ENCODE assay signal across 30 mouse cellular contexts in the genomic region with DNA sequence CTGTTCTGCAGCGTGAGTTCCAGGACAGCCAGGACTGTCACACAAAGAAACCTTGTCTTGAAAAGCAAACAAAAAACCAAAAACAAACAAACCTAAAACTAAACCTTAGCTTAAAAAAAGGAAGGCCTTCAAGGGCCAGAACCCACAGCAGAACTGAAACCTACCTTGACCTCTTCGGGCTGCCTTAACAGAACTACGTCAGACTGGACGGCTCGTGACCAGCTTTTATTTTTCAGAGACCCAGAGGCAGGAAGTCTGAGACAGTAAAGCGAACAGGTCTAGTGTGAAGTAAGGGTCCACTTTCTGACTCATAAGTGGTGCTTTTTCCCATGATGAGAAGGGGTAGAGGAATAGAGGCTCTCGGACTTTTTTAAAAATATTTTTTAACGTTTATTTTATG. TPM values are rescaled to one million over a fixed set of nuclear protein-coding genes. Genes with fewer than 3 reads are reported as not detected.
DNase-seq lines count a peak whose midpoint lies in the region; ATAC-seq and TF ChIP-seq lines count a peak whose summit lies in the region.
"Had no signal": no experiment of that assay in that cellular context is flagged by ENCODE, and none has a peak within 500 bp of the region (broad histone marks: within the 10 kb centered on the region; RNA-seq: fewer than 3 reads in every experiment).

No protein-coding gene starts in this region.

- in situ Hi-C loops in CH12.LX (cut with MboI; ENCODE audit: low pct_ligation_motif_present, low pct_unique_long_range_greater_than_20kb, low sequenced_read_pairs), result no loop called here

- H3K79me2 ChIP-seq in CH12.LX (replicated peaks; ENCODE audit: control insufficient read depth, extremely low read depth, insufficient read depth, poor library complexity, severe bottlenecking), result no peaks in the 10 kb centered on the region

- H3K27me3 ChIP-seq in liver, postnatal 0 days (ENCODE audit: insufficient read depth, low read length), result no peaks in the 10 kb centered on the region
- no peaks in the 10 kb centered on the region for H3K27me3 ChIP-seq in liver, embryonic 11.5 days (replicated peaks; ENCODE audit: control insufficient read depth, insufficient read depth, low read length)
- no peaks in the 10 kb centered on the region for H3K27me3 ChIP-seq in CH12.LX (replicated peaks)
- H3K27me3 ChIP-seq: embryonic facial prominence, embryonic 13.5 days; forebrain, embryonic 15.5 days; heart, embryonic 13.5 days; kidney, embryonic 15.5 days; limb, embryonic 15.5 days; lung, embryonic 15.5 days; midbrain, embryonic 12.5 days had no signal

- DNase-seq in liver, postnatal 0 days, result no peak
- no peak for DNase-seq in liver, embryonic 11.5 days (ENCODE audit: low spot score)
- DNase-seq in A20 (ENCODE audit: low read depth, low spot score) (peak; percentile 62), CH12.LX (ENCODE audit: extremely low read depth) (no peak)
- DNase-seq in cerebellum, postnatal 10 days, result no peak
- DNase-seq in cerebellum, adult 8-10 months, result no peak
- DNase-seq: adrenal gland, adult 8-10 months; cerebellum, adult 11 months; cerebellum, adult 9-11 months; gastrocnemius, postnatal 25 days; heart, adult 2 months; heart, postnatal 10 days; kidney, adult 11 months; kidney, postnatal 25 days; right cerebral cortex, postnatal 25 days had no signal

- no peaks in the 10 kb centered on the region for H3K9me3 ChIP-seq in liver, postnatal 0 days (ENCODE audit: low read length)
- no peaks in the 10 kb centered on the region for H3K9me3 ChIP-seq in liver, embryonic 11.5 days (ENCODE audit: control insufficient read depth, low read length)
- no peaks in the 10 kb centered on the region for H3K9me3 ChIP-seq in CH12.LX (replicated peaks; ENCODE audit: low read length)
- H3K9me3 ChIP-seq: embryonic facial prominence, embryonic 13.5 days; forebrain, embryonic 10.5 days; forebrain, embryonic 15.5 days; G1E; heart, embryonic 13.5 days; kidney, embryonic 15.5 days; limb, embryonic 15.5 days; lung, embryonic 15.5 days; midbrain, embryonic 12.5 days had no signal

- peak overlapping the region; percentile 22; the same call in 1 of the 2 replicates for H3K27ac ChIP-seq in liver, postnatal 0 days (ENCODE audit: low read depth)
- no peak overlapping the region for H3K27ac ChIP-seq in liver, embryonic 11.5 days (ENCODE audit: low read depth, low read length)
- no peak overlapping the region for H3K27ac ChIP-seq in CH12.LX (ENCODE audit: insufficient read depth, low read depth)
- H3K27ac ChIP-seq: embryonic facial prominence, embryonic 13.5 days; forebrain, embryonic 10.5 days; forebrain, embryonic 15.5 days; heart, adult 2 months; heart, embryonic 13.5 days; hindbrain, embryonic 14.5 days; kidney, embryonic 15.5 days; layer of hippocampus, adult 2 months; limb, embryonic 15.5 days; liver, embryonic 14.5 days; lung, embryonic 15.5 days; midbrain, embryonic 12.5 days had no signal

- TF ChIP-seq CTCF in liver, postnatal 0 days (IDR thresholded peaks at IDR 0.05; ENCODE audit: low read depth), result no peak
- no peak for TF ChIP-seq CTCF in CH12.LX (conservative IDR thresholded peaks at IDR 0.05 in 1 of 2, IDR thresholded peaks at IDR 0.05 in 1 of 2; ENCODE audit: low read depth in 2 of 2, low read length in 2 of 2)

- no peak for TF ChIP-seq POLR2A in CH12.LX (IDR thresholded peaks at IDR 0.05; ENCODE audit: low read depth, low read length)

- H3K9ac ChIP-seq in liver, postnatal 0 days (replicated peaks), result no peak overlapping the region
- no peak overlapping the region for H3K9ac ChIP-seq in liver, embryonic 11.5 days (ENCODE audit: low read depth, low read length)
- H3K9ac ChIP-seq in CH12.LX (ENCODE audit: insufficient read depth, low read depth), result no peak overlapping the region
- H3K9ac ChIP-seq: embryonic facial prominence, embryonic 13.5 days; forebrain, embryonic 15.5 days; heart, embryonic 13.5 days; hindbrain, embryonic 14.5 days; kidney, embryonic 15.5 days; limb, embryonic 15.5 days; liver, embryonic 14.5 days; lung, embryonic 15.5 days; midbrain, embryonic 12.5 days had no signal

- H3K4me3 ChIP-seq in liver, postnatal 0 days (ENCODE audit: low read depth, low read length), result no peak overlapping the region
- no peak overlapping the region for H3K4me3 ChIP-seq in liver, embryonic 11.5 days (ENCODE audit: low read depth, low read length)
- no peak overlapping the region for H3K4me3 ChIP-seq in CH12.LX (replicated peaks in 1 of 3; ENCODE audit: low read depth in 2 of 3, low read length in 2 of 3, poor library complexity in 1 of 3)
- H3K4me3 ChIP-seq: embryonic facial prominence, embryonic 13.5 days; forebrain, embryonic 10.5 days; forebrain, embryonic 15.5 days; heart, adult 2 months; heart, embryonic 13.5 days; kidney, embryonic 15.5 days; layer of hippocampus, adult 2 months; limb, embryonic 15.5 days; lung, embryonic 15.5 days; megakaryocyte, embryonic 14.5 days; midbrain, embryonic 12.5 days had no signal

- no peak for TF ChIP-seq EP300 in liver, postnatal 0 days (IDR thresholded peaks at IDR 0.05; ENCODE audit: low read depth)
- TF ChIP-seq EP300 in CH12.LX (IDR thresholded peaks at IDR 0.05; ENCODE audit: low read length), result no peak

- no peaks in the 10 kb centered on the region for H3K36me3 ChIP-seq in liver, postnatal 0 days (replicated peaks; ENCODE audit: insufficient read depth, low read length)
- H3K36me3 ChIP-seq in liver, embryonic 11.5 days (ENCODE audit: control insufficient read depth, insufficient read depth, low read length), result no peaks in the 10 kb centered on the region
- H3K36me3 ChIP-seq in CH12.LX (replicated peaks in 1 of 2; ENCODE audit: control insufficient read depth in 1 of 2, insufficient read depth in 1 of 2, low read length in 1 of 2), result no peaks in the 10 kb centered on the region
- H3K36me3 ChIP-seq: embryonic facial prominence, embryonic 13.5 days; forebrain, embryonic 10.5 days; forebrain, embryonic 15.5 days; G1E; heart, embryonic 13.5 days; kidney, embryonic 15.5 days; limb, embryonic 15.5 days; lung, embryonic 15.5 days; midbrain, embryonic 12.5 days had no signal

- ATAC-seq in liver, postnatal 0 days, result no peak
- no peak for ATAC-seq in liver, embryonic 11.5 days (replicated peaks; ENCODE audit: low FRiP score)
- ATAC-seq in monocyte, adult 5-6 weeks (replicated peaks; ENCODE audit: insufficient number of reproducible peaks, low FRiP score, low TSS enrichment, poor library complexity, severe bottlenecking), result peak; percentile 76
- ATAC-seq: forebrain, embryonic 15.5 days; inflammation-experienced regulatory T-cells, adult 6 months had no signal

- 73% methylated on average over 8 of the region's 8 CpGs for WGBS in liver, postnatal 0 days (ENCODE audit: insufficient replicate concordance)
- WGBS in liver, embryonic 11.5 days, result 80% methylated on average over 8 of the region's 8 CpGs

- dilution Hi-C loops in CH12.LX (cut with MboI; ENCODE audit: extremely low pct_ligation_motif_present, extremely low pct_unique_long_range_greater_than_20kb, low sequenced_read_pairs), result no loop called here

- peaks cover 5% of the 10 kb centered on the region; the same call in 1 of the 2 replicates for H3K4me1 ChIP-seq in liver, postnatal 0 days (ENCODE audit: insufficient read depth)
- 0 out of 2 replicates have a peak, but pooled peaks cover 3% of the 10 kb centered on the region for H3K4me1 ChIP-seq in liver, embryonic 11.5 days (replicated peaks; ENCODE audit: control insufficient read depth, insufficient read depth, low read length)
- H3K4me1 ChIP-seq in CH12.LX (ENCODE audit: control insufficient read depth in 1 of 2, insufficient read depth in 2 of 2), result peaks cover 3 to 20% of the 10 kb centered on the region in 2 experiments; a peak in 3 of 4 replicates
- H3K4me1 ChIP-seq: forebrain, embryonic 15.5 days; midbrain, embryonic 12.5 days had no signal

- H3K4me2 ChIP-seq in liver, postnatal 0 days (ENCODE audit: low read depth, low read length), result no peak overlapping the region
- no peak overlapping the region for H3K4me2 ChIP-seq in liver, embryonic 11.5 days
- no peak overlapping the region; the same call in 1 of the 2 replicates for H3K4me2 ChIP-seq in CH12.LX (ENCODE audit: insufficient read depth, low read depth, poor library complexity, severe bottlenecking)
- H3K4me2 ChIP-seq: embryonic facial prominence, embryonic 13.5 days; forebrain, embryonic 15.5 days; heart, embryonic 13.5 days; hindbrain, embryonic 14.5 days; kidney, embryonic 15.5 days; limb, embryonic 15.5 days; lung, embryonic 15.5 days; midbrain, embryonic 12.5 days had no signal

- TF ChIP-seq RAD21 in CH12.LX (IDR thresholded peaks at IDR 0.05; ENCODE audit: low read depth, low read length), result no peak

TF ChIP-seq in CH12.LX, 34 proteins besides CTCF, POLR2A, EP300 and RAD21 (continues in another document):
- TF ChIP-seq PAX5 (IDR thresholded peaks at IDR 0.05; ENCODE audit: low read length) (no peak), MYC (IDR thresholded peaks at IDR 0.05; ENCODE audit: low read depth, low read length) (no peak), E2F4 (IDR thresholded peaks at IDR 0.05; ENCODE audit: insufficient replicate concordance, low read depth, low read length) (no peak), TBP (conservative IDR thresholded peaks at IDR 0.05; ENCODE audit: low read depth, low read length) (no peak), HCFC1 (IDR thresholded peaks at IDR 0.05; ENCODE audit: low read depth, low read length) (0 out of 2 replicates have a peak, but pooled peaks have one; percentile 14), SMC3 (IDR thresholded peaks at IDR 0.05; ENCODE audit: low read depth, low read length) (no peak), ZKSCAN1 (IDR thresholded peaks at IDR 0.05; ENCODE audit: borderline replicate concordance, low read depth, low read length) (no peak), MAX (IDR thresholded peaks at IDR 0.05; ENCODE audit: low read length) (no peak), NRF1 (IDR thresholded peaks at IDR 0.05; ENCODE audit: low read depth, low read length) (no peak), BHLHE40 (IDR thresholded peaks at IDR 0.05; ENCODE audit: low read depth, low read length) (peak; percentile 89), TCF12 (IDR thresholded peaks at IDR 0.05; ENCODE audit: low read depth, low read length) (no peak), MAZ (IDR thresholded peaks at IDR 0.05; ENCODE audit: low read depth, low read length) (no peak)

RNA-seq across cellular contexts. Expression of a gene that starts 26.5 kb away (rescaled TPM):
- 136 and 143 TPM in 2 replicates for polyA plus RNA-seq in liver, postnatal 0 days (2015; fragmentation: Nextera tagmentation; extraction: Ambion mirVana)
- 250 and 257 TPM in 2 replicates for polyA plus RNA-seq in liver, embryonic 11.5 days (2014; fragmentation: Nextera tagmentation; extraction: Ambion mirVana)
- 83.5 and 86.4 TPM in 2 replicates for total RNA-seq in CH12.LX (2012; rRNA removed)
- total RNA-seq in CH12.LX (2014; rRNA removed), result 144 and 160 TPM in 2 replicates
- 382 and 388 TPM in 2 replicates for polyA plus RNA-seq in CH12.LX (2012; ENCODE audit: insufficient read length, low read depth)
- 302 to 348 TPM (median 323 TPM) in 3 replicates for total RNA-seq in monocyte, adult 5-6 weeks (2017)

RNA-seq across cellular contexts. Expression of a gene that starts 35.3 kb away (rescaled TPM):
- 384 and 387 TPM in 2 replicates for polyA plus RNA-seq in liver, postnatal 0 days (2015; fragmentation: Nextera tagmentation; extraction: Ambion mirVana)
- 541 and 564 TPM in 2 replicates for polyA plus RNA-seq in liver, embryonic 11.5 days (2014; fragmentation: Nextera tagmentation; extraction: Ambion mirVana)
- 139 and 151 TPM in 2 replicates for total RNA-seq in CH12.LX (2012; rRNA removed)
- 36.8 and 39.2 TPM in 2 replicates for total RNA-seq in CH12.LX (2014; rRNA removed)
- 410 and 418 TPM in 2 replicates for polyA plus RNA-seq in CH12.LX (2012; ENCODE audit: insufficient read length, low read depth)
- total RNA-seq in monocyte, adult 5-6 weeks (2017), result 102 to 135 TPM (median 117 TPM) in 3 replicates
